Mouse (Mus musculus) midbrain, embryonic 11.5 days (tissue): ENCODE results near the gene Ces2f. TPM values are rescaled to one million over a fixed set of nuclear protein-coding genes. Genes with fewer than 3 reads are reported as not detected.
"Not testable (repeated sequence)": the region's sequence is repeated elsewhere in the genome, so short reads cannot be mapped to it uniquely, and the experiment has no call there.

Experiments used
- ATAC-seq: fragments of 200-750 bp; cut with Nextera tagmentation; 2 replicates; pipeline ENCODE4 v1.8.0; 2017; ENCODE audit warnings: moderate TSS enrichment, moderate library complexity; ENCODE audit not compliant: low FRiP score
- DNase-seq: peaks from one replicate; pipeline ENCODE4 v3.0.0; 2015; ENCODE audit warnings: low spot score; ENCODE audit errors: missing footprints
- H3K27ac ChIP-seq: fragments of 300-500 bp; sonication (generic); 2 replicates; pipeline ENCODE4 v1.5.1; 2014; ENCODE audit warnings: low read depth, low read length
- H3K27me3 ChIP-seq: fragments of 300-500 bp; sonication (generic); 2 replicates; pipeline ENCODE4 v1.6.1; 2014; ENCODE audit warnings: mild to moderate bottlenecking, low read length, moderate library complexity, mixed read lengths; ENCODE audit not compliant: control insufficient read depth, insufficient read depth
- H3K36me3 ChIP-seq: fragments of 300-500 bp; sonication (generic); 2 replicates; pipeline ENCODE4 v1.6.1; 2014; ENCODE audit warnings: mild to moderate bottlenecking, low read length, moderate library complexity, mixed read lengths; ENCODE audit not compliant: control insufficient read depth, insufficient read depth
- H3K4me1 ChIP-seq: fragments of 300-500 bp; sonication (generic); 2 replicates; pipeline ENCODE4 v1.6.1; 2014; ENCODE audit warnings: low read length; ENCODE audit not compliant: control insufficient read depth, insufficient read depth
- H3K4me2 ChIP-seq: fragments of 300-500 bp; sonication (generic); 2 replicates; pipeline ENCODE4 v1.6.1; 2014; ENCODE audit warnings: mild to moderate bottlenecking, moderate library complexity
- H3K4me3 ChIP-seq: fragments of 300-500 bp; sonication (generic); 2 replicates; pipeline ENCODE4 v1.5.1; 2014; ENCODE audit warnings: low read depth, low read length
- H3K9ac ChIP-seq: fragments of 300-500 bp; sonication (generic); 2 replicates; pipeline ENCODE4 v1.6.1; 2014; ENCODE audit warnings: low read length
- H3K9me3 ChIP-seq: fragments of 300-500 bp; sonication (generic); 2 replicates; pipeline ENCODE4 v1.6.1; 2016; ENCODE audit warnings: low read length; ENCODE audit not compliant: control insufficient read depth
- WGBS: fragments of 180-500 bp; shearing (Covaris S2); extraction: QIAGEN DNeasy Blood & Tissue Kit; methylation state at CpG from one replicate; pipeline ENCODE4 v1.1.7; 2014; 5-methylcytosine and 5-hydroxymethylcytosine counted together
- polyA plus RNA-seq: library from polyadenylated mRNA; unstranded; fragments of >200 nt; fragmentation: Nextera tagmentation; extraction: Ambion mirVana; gene quantifications from 2 replicates; pipeline ENCODE4 v1.2.1, GENCODE M21; 2014

Ces2f gene
- polyA plus RNA-seq = not detected in 2 replicates

DNA sequence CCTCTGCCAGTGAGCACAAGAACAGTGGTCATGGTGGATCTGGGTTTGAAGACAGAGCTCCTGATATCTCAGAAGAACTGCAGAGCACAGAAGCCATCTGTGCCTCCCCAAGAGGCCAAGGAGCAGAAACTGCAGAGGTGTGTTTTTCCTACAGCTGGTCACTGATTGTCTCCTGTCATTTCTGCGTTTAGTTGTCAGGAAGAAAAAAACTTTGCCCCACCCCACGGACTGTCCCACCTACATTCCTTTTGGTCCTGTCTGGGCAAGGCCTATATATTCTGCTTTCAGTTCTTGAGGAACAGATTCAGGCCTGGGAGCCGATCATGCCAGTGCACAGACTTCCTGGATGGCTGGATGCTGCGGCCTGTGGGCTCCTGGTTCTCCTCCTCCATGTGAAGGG lies at the start of gene Ces2f:
TSS of gene Ces2f (plus strand) at position 301 of the 400 bp plus-strand sequence.
- Histone ChIP-seq H3K4me1 (no peaks in the 10 kb centered on the region), H3K4me3 (no peak within 1 kb of the TSS), H3K36me3 (no peaks in the 10 kb centered on the region), H3K27ac (no peak within 1 kb of the TSS), H3K9ac (no peak within 1 kb of the TSS), H3K4me2 (no peak within 1 kb of the TSS), H3K9me3 (no peaks in the 10 kb centered on the region), H3K27me3 (no peaks in the 10 kb centered on the region)
- ATAC-seq (no peak), DNase-seq (no peak)
- 89% methylated on average over 4 of the region's 4 CpGs for WGBS

DNA sequence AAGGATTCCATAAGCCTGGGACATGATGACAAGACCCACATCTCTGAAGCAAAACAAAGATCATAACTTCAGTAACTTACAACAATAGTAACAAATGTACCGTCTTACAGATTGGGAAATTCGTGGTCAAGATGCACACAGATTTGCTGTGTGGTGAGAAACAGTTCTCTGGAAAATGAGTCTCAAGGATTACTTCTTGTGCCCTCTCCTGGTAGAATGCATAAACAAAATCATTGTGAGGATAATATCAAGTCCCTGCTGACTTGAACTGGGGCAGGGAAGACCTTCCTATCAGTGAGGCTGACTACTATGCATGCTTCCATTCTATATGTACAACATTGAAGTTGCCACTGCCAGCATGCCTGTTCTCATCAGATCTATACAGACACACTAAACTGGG lies 45.4 kb upstream of the Ces2f start:
- Histone ChIP-seq H3K36me3 (no peaks in the 10 kb centered on the region), H3K4me1 (no peaks in the 10 kb centered on the region), H3K27ac (no peak overlapping the region), H3K9me3 (no peaks in the 10 kb centered on the region), H3K27me3 (no peaks in the 10 kb centered on the region), H3K9ac (no peak overlapping the region), H3K4me2 (no peak overlapping the region), H3K4me3 (no peak overlapping the region)
- ATAC-seq = no peak
- WGBS = 93% methylated on average over 2 of the region's 2 CpGs
- no peak for DNase-seq

DNA sequence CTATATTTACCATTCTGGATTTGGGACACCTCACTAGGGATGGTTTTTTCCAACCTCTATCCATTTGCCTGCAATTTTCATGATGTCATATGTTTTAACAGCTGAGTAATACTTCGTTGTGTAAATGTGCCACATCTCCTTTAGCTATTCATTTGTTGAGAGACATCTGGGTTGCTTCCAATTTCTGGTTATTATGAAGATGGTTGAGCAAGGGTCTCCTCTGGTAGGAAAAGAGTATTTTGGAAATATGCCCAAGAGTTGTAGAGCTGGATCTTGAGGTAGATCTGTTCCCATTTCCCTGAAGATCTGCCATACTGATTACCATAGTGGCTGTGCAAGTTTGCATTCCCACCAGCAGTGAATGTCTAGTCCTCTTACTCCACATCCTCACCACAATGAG lies 40.0 kb upstream of the Ces2f start:
- WGBS = 52% methylated on average over 1 of the region's 1 CpGs
- H3K4me2 ChIP-seq = no peak overlapping the region
- ATAC-seq = no peak
- H3K36me3 ChIP-seq = no peaks in the 10 kb centered on the region
- no peak overlapping the region for H3K27ac ChIP-seq
- H3K9me3 ChIP-seq = no peaks in the 10 kb centered on the region
- no peak for DNase-seq
- no peak overlapping the region for H3K9ac ChIP-seq
- H3K27me3 ChIP-seq = no peaks in the 10 kb centered on the region
- no peaks in the 10 kb centered on the region for H3K4me1 ChIP-seq
- no peak overlapping the region for H3K4me3 ChIP-seq

DNA sequence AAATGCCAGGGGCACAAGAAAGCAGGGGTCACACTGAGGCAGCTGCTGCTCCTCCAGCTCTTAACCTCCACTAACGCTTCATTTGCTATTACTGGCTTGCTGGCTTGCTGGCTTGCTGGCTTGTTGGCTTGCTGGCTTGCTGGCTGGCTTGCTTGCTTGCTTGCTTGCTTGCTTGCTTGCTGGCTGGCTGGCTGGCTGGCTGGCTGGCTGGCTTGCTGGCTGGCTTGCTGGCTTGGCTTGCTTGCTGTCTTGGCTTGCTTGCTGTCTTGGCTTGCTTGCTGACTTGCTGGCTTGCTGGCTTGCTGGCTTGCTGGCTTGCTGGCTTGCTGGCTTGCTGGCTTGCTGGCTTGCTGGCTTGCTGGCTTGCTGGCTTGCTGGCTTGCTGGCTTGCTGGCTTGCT lies 38.1 kb upstream of the Ces2f start:
- WGBS = 80% methylated on average over 1 of the region's 1 CpGs
- not testable (repeated sequence) for DNase-seq, H3K9me3 ChIP-seq

DNA sequence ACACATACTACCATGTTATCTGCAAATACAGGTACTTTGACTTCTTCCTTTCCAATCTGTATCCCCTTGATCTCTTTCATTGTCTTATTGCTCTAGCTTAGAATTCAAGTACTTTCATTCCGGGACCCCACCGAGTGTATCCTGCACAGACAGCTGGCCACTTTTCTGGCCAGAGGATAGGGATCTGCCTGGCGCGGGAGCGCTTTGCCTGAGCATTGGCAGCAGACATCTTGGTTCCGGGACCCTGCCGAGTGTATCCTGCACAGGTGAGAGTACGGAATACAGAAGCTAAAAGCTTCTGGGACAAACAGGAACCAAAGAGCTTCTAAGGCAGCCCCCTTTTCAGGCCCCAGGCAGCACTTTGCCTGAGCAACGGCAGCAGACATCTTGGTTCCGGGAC lies 37.5 kb upstream of the Ces2f start:
- not testable (repeated sequence) for H3K9ac ChIP-seq, H3K4me2 ChIP-seq, H3K27me3 ChIP-seq, DNase-seq, H3K4me1 ChIP-seq, ATAC-seq, H3K9me3 ChIP-seq, H3K36me3 ChIP-seq, H3K4me3 ChIP-seq, H3K27ac ChIP-seq
- 92% methylated on average over 10 of the region's 10 CpGs for WGBS

More for the DNA sequence above, 38.1 kb upstream of the Ces2f start:
- H3K9ac ChIP-seq, H3K36me3 ChIP-seq, H3K27ac ChIP-seq, H3K27me3 ChIP-seq, H3K4me1 ChIP-seq, H3K4me3 ChIP-seq, H3K4me2 ChIP-seq, ATAC-seq: not testable (repeated sequence)

DNA sequence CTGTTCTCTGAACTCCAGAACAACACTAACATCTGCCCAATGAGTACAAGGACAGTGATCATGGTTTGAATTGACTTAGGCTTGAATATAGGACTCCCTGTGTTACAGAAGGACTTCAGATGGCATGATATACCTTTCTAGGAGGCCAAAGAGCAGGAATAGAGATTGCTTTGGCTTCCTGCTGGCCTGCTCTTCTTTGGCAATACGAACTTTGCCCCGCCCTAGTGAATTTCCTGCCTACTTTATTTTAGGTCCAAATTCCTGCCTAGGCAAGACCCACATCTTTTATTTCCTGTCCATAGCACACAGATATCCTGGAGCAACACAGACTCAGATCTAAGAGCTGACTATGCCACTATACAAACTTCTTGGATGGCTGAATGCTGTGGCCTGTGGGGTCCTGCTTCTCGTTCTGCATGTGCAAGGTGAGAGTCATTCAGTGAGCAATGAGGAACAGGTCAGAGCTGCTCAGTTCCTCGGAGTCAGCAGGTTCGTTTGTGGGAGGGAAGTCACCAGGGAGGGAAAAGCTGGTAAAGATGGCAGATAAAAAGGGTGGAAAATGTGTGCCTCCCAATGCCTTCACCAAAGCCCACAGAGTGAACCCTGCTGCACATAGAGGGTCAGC lies 21.1 kb upstream of the Ces2f start, which contains the start of gene Ces2e:
TSS of gene Ces2e (plus strand) at position 289 of the 625 bp plus-strand sequence.
- Histone ChIP-seq H3K27me3 (no peaks in the 10 kb centered on the region), H3K27ac (no peak within 1 kb of the TSS), H3K36me3 (no peaks in the 10 kb centered on the region), H3K4me3 (no peak within 1 kb of the TSS), H3K9me3 (no peaks in the 10 kb centered on the region), H3K9ac (no peak within 1 kb of the TSS), H3K4me2 (no peak within 1 kb of the TSS), H3K4me1 (no peaks in the 10 kb centered on the region)
- DNase-seq = no peak
- 72% methylated on average over 5 of the region's 5 CpGs for WGBS
- no peak for ATAC-seq

DNA sequence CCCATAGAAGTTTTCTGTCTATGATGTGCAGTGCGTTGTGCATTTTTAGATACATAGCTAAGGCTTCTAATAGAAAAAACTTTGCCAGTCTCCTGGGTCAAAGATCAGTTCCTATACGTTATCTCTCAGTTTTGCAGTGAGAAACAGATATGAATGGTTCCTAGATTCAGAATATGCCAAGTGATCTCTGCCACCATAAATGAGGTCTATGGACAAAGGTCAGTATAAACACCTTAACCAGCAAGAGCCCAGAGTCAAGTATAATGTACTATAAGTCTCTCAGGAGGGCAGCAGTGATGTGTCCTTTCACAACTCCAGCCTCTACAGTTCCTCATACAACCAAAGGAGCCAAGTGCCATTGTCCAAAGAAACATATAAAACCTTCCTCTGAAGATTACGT lies 19.9 kb upstream of the Ces2f start:
- Histone ChIP-seq H3K9me3 (no peaks in the 10 kb centered on the region), H3K4me1 (no peaks in the 10 kb centered on the region), H3K9ac (no peak overlapping the region), H3K4me3 (no peak overlapping the region), H3K27ac (no peak overlapping the region), H3K27me3 (no peaks in the 10 kb centered on the region), H3K4me2 (no peak overlapping the region), H3K36me3 (no peaks in the 10 kb centered on the region)
- no peak for DNase-seq
- no peak for ATAC-seq
- WGBS = 79% methylated on average over 3 of the region's 3 CpGs

DNA sequence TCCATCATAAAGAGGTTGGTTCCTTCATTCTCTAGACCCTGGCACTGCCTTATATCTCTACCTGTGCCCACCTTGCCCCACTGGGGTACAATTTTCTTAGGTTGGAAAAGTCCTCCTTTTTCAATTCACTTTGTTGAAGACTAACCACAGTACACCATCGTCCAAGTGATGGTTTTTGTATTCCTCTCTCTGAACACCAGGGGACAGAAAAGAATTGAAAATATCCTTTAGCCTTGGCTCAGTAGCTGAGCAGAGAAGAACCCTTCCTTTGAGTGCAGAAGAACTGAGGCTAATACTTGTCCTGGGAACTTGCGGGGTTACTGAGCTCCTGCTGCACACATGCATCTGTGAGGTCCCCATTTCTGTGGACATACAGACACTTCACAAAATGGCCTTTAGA lies 2.5 kb upstream of the Ces2f start:
- ATAC-seq (no peak), DNase-seq (no peak)
- H3K4me2 ChIP-seq = no peak overlapping the region
- no peaks in the 10 kb centered on the region for H3K9me3 ChIP-seq
- H3K27me3 ChIP-seq = no peaks in the 10 kb centered on the region
- H3K4me1 ChIP-seq = no peaks in the 10 kb centered on the region
- no peak overlapping the region for H3K4me3 ChIP-seq
- no peak overlapping the region for H3K9ac ChIP-seq
- WGBS = 68% methylated on average over 2 of the region's 2 CpGs
- H3K36me3 ChIP-seq = no peaks in the 10 kb centered on the region
- H3K27ac ChIP-seq = no peak overlapping the region

DNA sequence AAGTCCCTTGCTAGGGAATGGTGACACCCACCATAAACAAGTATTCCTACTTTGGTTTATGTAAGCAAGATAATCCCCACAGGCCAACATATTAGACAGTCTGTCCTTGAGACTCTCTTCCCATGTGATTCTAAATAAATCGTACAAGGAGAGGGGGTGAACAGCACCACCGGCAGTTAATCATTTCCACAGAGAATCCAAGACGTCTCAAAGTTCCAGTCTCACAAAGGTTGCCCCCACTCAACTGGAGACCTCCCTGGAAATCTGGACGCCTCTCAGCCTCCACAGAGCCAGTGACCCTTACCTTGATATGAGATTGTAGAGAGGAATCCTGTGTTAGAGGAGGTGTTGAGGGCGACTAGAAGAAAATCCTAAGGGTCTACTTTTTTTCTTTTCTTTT lies 1.9 kb downstream of the Ces2f start:
- 79% methylated on average over 5 of the region's 5 CpGs for WGBS
- Histone ChIP-seq H3K4me3 (no peak overlapping the region), H3K9me3 (no peaks in the 10 kb centered on the region), H3K27ac (no peak overlapping the region), H3K4me1 (no peaks in the 10 kb centered on the region), H3K4me2 (no peak overlapping the region), H3K9ac (no peak overlapping the region), H3K27me3 (no peaks in the 10 kb centered on the region), H3K36me3 (no peaks in the 10 kb centered on the region)
- DNase-seq (no peak), ATAC-seq (no peak)
